Mouse (Mus musculus) lung, adult 2 months (tissue): ENCODE results near the gene Dok5.

Source experiments
- CTCF ChIP-seq: fragments of 200-500 bp; IDR thresholded peaks from 2 replicates; pipeline ENCODE4 v1.5.1; 2011; ENCODE audit warnings: mild to moderate bottlenecking, low read length, control low read depth; ENCODE audit not compliant: insufficient read depth
- POLR2A ChIP-seq: fragments of 200-500 bp; IDR thresholded peaks from 2 replicates; pipeline ENCODE4 v1.6.1; 2011; ENCODE audit warnings: low read depth, mild to moderate bottlenecking, control low read depth, low read length, borderline replicate concordance; ENCODE audit errors: extremely low read depth

GRCm38 (mm10) chr2:170730781-170731180 lies 826 bp upstream of the Dok5 start:
- TF ChIP-seq CTCF, result no peak
- TF ChIP-seq POLR2A, result no peak
